Mouse (Mus musculus) pancreas, adult 10 weeks (tissue): Measurements from ENCODE around the gene Cnot8. TPM values are rescaled to one million over a fixed set of nuclear protein-coding genes. Genes with fewer than 3 reads are reported as not detected.

ENCODE experiments used
- polyA plus RNA-seq: library from polyadenylated mRNA; stranded (reverse); fragments of 350-450 nt; fragmentation: Illumina TruSeq; extraction: RNeasy Lipid Tissue Mini Kit (QIAGEN cat#74804); gene quantifications from one replicate; pipeline ENCODE4 v1.2.3, GENCODE M21; 2015; ENCODE audit warnings: low read depth, low replicate concordance; ENCODE audit not compliant: insufficient read depth

Gene Cnot8
- 18.3 TPM for polyA plus RNA-seq

DNA sequence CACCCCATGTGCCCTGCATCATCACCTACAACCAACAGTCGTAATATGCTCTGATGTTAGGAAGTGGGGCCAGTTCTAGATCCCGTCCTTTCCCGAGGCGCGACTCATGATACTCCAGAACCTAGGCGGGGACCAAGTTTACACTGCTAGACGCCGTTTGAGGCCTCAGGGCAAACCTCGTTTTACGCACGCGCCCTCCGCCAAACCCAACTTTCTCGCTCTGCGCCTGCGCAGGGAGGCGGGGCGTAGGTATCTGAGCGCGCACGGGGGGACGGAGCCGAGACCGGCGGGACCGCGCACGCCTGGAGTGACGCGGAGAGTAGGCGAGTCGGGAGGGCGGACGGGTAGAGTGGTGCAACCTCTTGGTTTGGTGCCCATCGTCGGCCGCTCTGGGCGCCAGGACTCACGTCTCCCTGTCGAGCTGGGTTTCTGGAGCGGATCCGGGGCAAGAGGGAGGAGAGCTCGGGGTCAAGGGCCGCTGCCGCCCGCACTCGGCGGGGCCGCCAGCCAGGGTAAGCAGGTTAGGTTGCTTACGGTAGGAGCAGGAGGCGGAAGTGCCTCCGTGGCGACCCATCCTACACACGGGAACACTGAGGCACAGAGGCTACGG lies at the start of gene Cnot8:
TSS of gene Cnot8 (plus strand) at position 457 of the 610 bp plus-strand sequence.

DNA sequence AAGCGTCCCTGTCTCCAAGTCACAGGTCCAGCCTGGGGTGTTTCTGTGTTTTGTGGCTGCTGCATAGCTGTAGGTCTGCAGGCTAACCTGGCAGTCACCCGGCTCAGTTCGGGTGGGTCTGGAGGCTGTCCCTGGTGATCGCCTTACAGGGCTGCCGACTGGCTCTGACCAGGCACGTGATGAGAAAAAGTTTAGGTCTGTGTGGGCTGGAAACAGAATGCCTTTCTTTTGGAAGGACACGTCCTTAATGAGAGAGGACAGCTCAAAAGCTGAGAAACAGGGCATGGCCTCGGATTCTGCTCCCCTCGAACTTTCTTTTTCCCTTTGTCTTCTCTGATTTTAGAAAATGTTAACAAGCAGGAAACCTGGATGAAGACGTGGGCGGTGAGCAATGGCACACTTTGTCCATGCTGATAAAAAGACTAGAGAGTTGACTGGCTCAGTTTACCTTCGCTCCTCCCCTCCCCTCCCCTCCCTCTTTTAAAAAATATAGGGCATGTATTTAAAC lies 10.9 kb upstream of the Cnot8 start, which contains the start of gene Gm12248:
TSS of gene Gm12248 (minus strand) at position 114 of the 508 bp plus-strand sequence.

Other genes starting within 250 kb of the Cnot8 start
- gene Larp1, start 95.1 kb upstream of the Cnot8 start, polyA plus RNA-seq: 25.3 TPM
- gene Gm12248, start 11.0 kb upstream of the Cnot8 start, polyA plus RNA-seq: not detected
- 1.6 TPM for gene Gemin5, start 64.4 kb downstream of the Cnot8 start, polyA plus RNA-seq
- 8.8 TPM for gene Mrpl22, start 67.5 kb downstream of the Cnot8 start, polyA plus RNA-seq
- gene Igtp, start 95.4 kb downstream of the Cnot8 start, polyA plus RNA-seq: 8.3 TPM
- 6.7 TPM for gene Irgm2, start 95.5 kb downstream of the Cnot8 start, polyA plus RNA-seq
- not detected for gene 4930438A08Rik, start 170.6 kb downstream of the Cnot8 start, polyA plus RNA-seq
- gene Zfp692, start 202.9 kb downstream of the Cnot8 start, polyA plus RNA-seq: 19.3 TPM
- gene Zfp672, start 226.2 kb downstream of the Cnot8 start, polyA plus RNA-seq: 11.3 TPM
- 5.0 TPM for gene Sh3bp5l, start 226.6 kb downstream of the Cnot8 start, polyA plus RNA-seq